Mouse (Mus musculus) MEL (cell line): Measurements from ENCODE around the gene Oas1f. TPM values are rescaled to one million over a fixed set of nuclear protein-coding genes. Genes with fewer than 3 reads are reported as not detected.
"Not testable (repeated sequence)": the region's sequence is repeated elsewhere in the genome, so short reads cannot be mapped to it uniquely, and the experiment has no call there.

Experiments used
- DNase-seq: peaks from one replicate; pipeline ENCODE4 v3.0.0; 2011; ENCODE audit warnings: low read depth, low spot score
- H3K27ac ChIP-seq: 2 replicates; pipeline ENCODE4 v1.5.1; 2012; ENCODE audit warnings: low read depth, mild to moderate bottlenecking, control low read depth, low read length, moderate library complexity; ENCODE audit not compliant: control insufficient read depth
- H3K27me3 ChIP-seq, 2 experiments: fragments of 150-350 bp in 1 of 2; sonication (generic) in 1 of 2; 2 replicates each; pipeline ENCODE4 v1.6.1; 2012; ENCODE audit warnings: low read length in 2 of 2, mild to moderate bottlenecking in 2 of 2, improper control_type of control experiment in 1 of 2, moderate library complexity in 1 of 2; ENCODE audit not compliant: insufficient read depth in 2 of 2, control insufficient read depth in 1 of 2
- H3K36me3 ChIP-seq, 2 experiments: 2 replicates each; pipeline ENCODE4 v1.6.1; 2012 to 2014; ENCODE audit warnings: low read length in 2 of 2, improper control_type of control experiment in 1 of 2, inconsistent platforms in 1 of 2, mild to moderate bottlenecking in 1 of 2; ENCODE audit not compliant: insufficient read depth in 2 of 2, control insufficient read depth in 1 of 2
- H3K4me1 ChIP-seq, 2 experiments: fragments of 150-350 bp in 1 of 2; sonication (generic) in 1 of 2; 2 replicates each; pipeline ENCODE4 v1.6.1; 2012; ENCODE audit warnings: low read length in 2 of 2, improper control_type of control experiment in 1 of 2, mild to moderate bottlenecking in 1 of 2; ENCODE audit not compliant: insufficient read depth in 2 of 2, control insufficient read depth in 1 of 2
- H3K4me3 ChIP-seq, 2 experiments: fragments of 150-350 bp in 1 of 2; sonication (generic) in 1 of 2; 2 replicates each; pipeline ENCODE4 v1.5.1; 2012; ENCODE audit warnings: low read depth in 2 of 2, low read length in 2 of 2, mild to moderate bottlenecking in 2 of 2, moderate library complexity in 2 of 2, control low read depth in 1 of 2, improper control_type of control experiment in 1 of 2; ENCODE audit not compliant: control insufficient read depth in 1 of 2, insufficient read depth in 1 of 2
- H3K79me2 ChIP-seq: 2 replicates; pipeline ENCODE4 v1.6.1; 2012; ENCODE audit warnings: mild to moderate bottlenecking, low read length, moderate library complexity; ENCODE audit not compliant: control insufficient read depth, poor library complexity, insufficient read depth
- H3K9ac ChIP-seq: 2 replicates; pipeline ENCODE4 v1.6.1; 2012; ENCODE audit warnings: low read depth, mild to moderate bottlenecking, control low read depth, low read length, moderate library complexity; ENCODE audit not compliant: control insufficient read depth, poor library complexity, severe bottlenecking
- H3K9me3 ChIP-seq: fragments of 150-350 bp; sonication (generic); replicated peaks from 2 replicates; pipeline ENCODE4 v1.6.1; 2012; ENCODE audit warnings: mild to moderate bottlenecking, low read length, improper control_type of control experiment, moderate library complexity; ENCODE audit not compliant: insufficient read depth
- BHLHE40 ChIP-seq: IDR thresholded peaks from 2 replicates; pipeline ENCODE4 v1.6.1; 2012; ENCODE audit warnings: low read depth, mild to moderate bottlenecking, inconsistent platforms, low read length, improper control_type of control experiment, borderline replicate concordance
- ELF1 ChIP-seq: IDR thresholded peaks from 2 replicates; pipeline ENCODE4 v1.6.1; 2014; ENCODE audit warnings: low read depth, mild to moderate bottlenecking, inconsistent platforms, low read length, improper control_type of control experiment, moderate library complexity
- GABPA ChIP-seq: IDR thresholded peaks from 2 replicates; pipeline ENCODE4 v1.6.1; 2012; ENCODE audit warnings: low read depth, mild to moderate bottlenecking, inconsistent platforms, low read length, improper control_type of control experiment, moderate library complexity
- HCFC1 ChIP-seq: IDR thresholded peaks from 2 replicates; pipeline ENCODE4 v1.6.1; 2012; ENCODE audit warnings: low read depth, mild to moderate bottlenecking, inconsistent platforms, low read length, improper control_type of control experiment, moderate library complexity
- MAZ ChIP-seq: IDR thresholded peaks from 2 replicates; pipeline ENCODE4 v1.6.1; 2012; ENCODE audit warnings: low read depth, mild to moderate bottlenecking, inconsistent platforms, low read length, improper control_type of control experiment
- MEF2A ChIP-seq: IDR thresholded peaks from 2 replicates; pipeline ENCODE4 v1.6.1; 2014; ENCODE audit warnings: low read depth, mild to moderate bottlenecking, inconsistent platforms, low read length, improper control_type of control experiment; ENCODE audit not compliant: poor library complexity, insufficient replicate concordance, severe bottlenecking; ENCODE audit errors: extremely low read depth
- MXI1 ChIP-seq: IDR thresholded peaks from 2 replicates; pipeline ENCODE4 v1.6.1; 2011; ENCODE audit warnings: mild to moderate bottlenecking, low read depth, low read length, improper control_type of control experiment
- POLR2A ChIP-seq, 2 experiments: IDR thresholded peaks; 2 replicates each; pipeline ENCODE4 v1.6.1; 2011 to 2012; ENCODE audit warnings: low read length in 2 of 2, mild to moderate bottlenecking in 2 of 2, control low read depth in 1 of 2, improper control_type of control experiment in 1 of 2, low read depth in 1 of 2, moderate library complexity in 1 of 2; ENCODE audit not compliant: control insufficient read depth in 1 of 2, insufficient read depth in 1 of 2, poor library complexity in 1 of 2
- RAD21 ChIP-seq: IDR thresholded peaks from 2 replicates; pipeline ENCODE4 v1.6.1; 2011; ENCODE audit warnings: mild to moderate bottlenecking, low read depth, low read length, improper control_type of control experiment
- UBTF ChIP-seq: IDR thresholded peaks from 2 replicates; pipeline ENCODE4 v1.6.1; 2012; ENCODE audit warnings: low read depth, mild to moderate bottlenecking, inconsistent platforms, low read length, improper control_type of control experiment, moderate library complexity, borderline replicate concordance; ENCODE audit not compliant: insufficient read depth
- ZC3H11A ChIP-seq: IDR thresholded peaks from 2 replicates; pipeline ENCODE4 v1.6.1; 2012; ENCODE audit warnings: low read depth, mild to moderate bottlenecking, inconsistent platforms, low read length, improper control_type of control experiment
- ZKSCAN1 ChIP-seq: IDR thresholded peaks from 2 replicates; pipeline ENCODE4 v1.6.1; 2012; ENCODE audit warnings: low read depth, mild to moderate bottlenecking, inconsistent platforms, low read length, improper control_type of control experiment, moderate library complexity
- polyA plus RNA-seq, 2 experiments: library from polyadenylated mRNA; stranded (reverse) in 1 of 2; unstranded in 1 of 2; fragments of >175 nt in 1 of 2; fragments of >200 nt in 1 of 2; gene quantifications; 2 replicates each; pipeline versions ENCODE4 v1.2.1 to v1.2.4; 2012; ENCODE audit warnings: low replicate concordance in 2 of 2, low read depth in 1 of 2; ENCODE audit not compliant: insufficient read length in 2 of 2, insufficient read depth in 1 of 2, missing spikeins in 1 of 2
- total RNA-seq: library from RNA; depleted of rRNA; stranded (reverse); fragments of 300-350 nt; gene quantifications from 2 replicates; pipeline ENCODE4 v1.2.3, GENCODE M21; 2012

The Oas1f gene
- total and polyA plus RNA-seq, 3 experiments: not detected

- not testable (repeated sequence) for H3K4me1 ChIP-seq, H3K9me3 ChIP-seq, H3K9ac ChIP-seq, H3K27ac ChIP-seq, H3K4me3 ChIP-seq, DNase-seq, H3K79me2 ChIP-seq, H3K27me3 ChIP-seq, H3K36me3 ChIP-seq
Measured at GRCm38 (mm10) chr5:120878803-120879202, 31.6 kb downstream of the Oas1f start.

GRCm38 (mm10) chr5:120881681-120882080, 34.5 kb downstream of the Oas1f start:
- not testable (repeated sequence) for H3K9me3 ChIP-seq, H3K9ac ChIP-seq, DNase-seq, H3K79me2 ChIP-seq, H3K27me3 ChIP-seq, H3K27ac ChIP-seq, H3K36me3 ChIP-seq, H3K4me1 ChIP-seq, H3K4me3 ChIP-seq

- not testable (repeated sequence) for DNase-seq, H3K9ac ChIP-seq, H3K4me3 ChIP-seq
Measured at GRCm38 (mm10) chr5:120887413-120887812, 40.2 kb downstream of the Oas1f start, which contains the start of gene Oas1g. Oas1g (minus strand) TSS chr5:120887613.

GRCm38 (mm10) chr5:120887831-120888230, 40.7 kb downstream of the Oas1f start:
- Histone ChIP-seq H3K4me1 (no peaks in the 10 kb centered on the region), H3K27ac (no peak overlapping the region), H3K9me3 (no peaks in the 10 kb centered on the region), H3K9ac (no peak overlapping the region), H3K79me2 (no peaks in the 10 kb centered on the region), H3K4me3 (no peak overlapping the region), H3K27me3 (no peaks in the 10 kb centered on the region), H3K36me3 (no peaks in the 10 kb centered on the region)
- DNase-seq: no peak
- TF ChIP-seq POLR2A (IDR thresholded peaks at IDR 0.05; ENCODE audit: control insufficient read depth in 1 of 2, insufficient read depth in 1 of 2, low read depth in 1 of 2, low read length in 2 of 2, poor library complexity in 1 of 2) (no peak), RAD21 (no peak), GABPA (no peak), UBTF (no peak), ZC3H11A (no peak), ELF1 (no peak), MAZ (no peak), BHLHE40 (no peak), MXI1 (no peak), MEF2A (no peak), HCFC1 (no peak), ZKSCAN1 (no peak)

More at GRCm38 (mm10) chr5:120887413-120887812, 40.2 kb downstream of the Oas1f start, which contains the start of gene Oas1g:
- H3K27me3 ChIP-seq, H3K9me3 ChIP-seq, H3K27ac ChIP-seq, H3K4me1 ChIP-seq, H3K79me2 ChIP-seq, H3K36me3 ChIP-seq: not testable (repeated sequence)

- H3K79me2 ChIP-seq, H3K4me1 ChIP-seq, DNase-seq, H3K4me3 ChIP-seq, H3K36me3 ChIP-seq, H3K9ac ChIP-seq, H3K9me3 ChIP-seq, H3K27me3 ChIP-seq, H3K27ac ChIP-seq: not testable (repeated sequence)
Measured at GRCm38 (mm10) chr5:120888294-120888815, 41.2 kb downstream of the Oas1f start.
